Mouse (Mus musculus) kidney, embryonic 16.5 days (tissue): ENCODE measurements around the gene Ypel5. TPM values are rescaled to one million over a fixed set of nuclear protein-coding genes. Genes with fewer than 3 reads are reported as not detected.

Experiments
- ATAC-seq: fragments of 200-750 bp; cut with Nextera tagmentation; 2 replicates; pipeline ENCODE4 v1.8.0; 2017; ENCODE audit warnings: moderate TSS enrichment; ENCODE audit not compliant: low FRiP score, low TSS enrichment
- H3K27ac ChIP-seq: fragments of 300-500 bp; sonication (generic); 2 replicates; pipeline ENCODE4 v1.5.1; 2014; ENCODE audit warnings: low read length
- H3K27me3 ChIP-seq: fragments of 300-500 bp; sonication (generic); 2 replicates; pipeline ENCODE4 v1.6.1; 2014; ENCODE audit warnings: low read length, control low read depth, mixed read lengths; ENCODE audit not compliant: insufficient read depth
- H3K36me3 ChIP-seq: fragments of 300-500 bp; sonication (generic); 2 replicates; pipeline ENCODE4 v1.6.1; 2014; ENCODE audit warnings: low read length, control low read depth, mixed read lengths; ENCODE audit not compliant: insufficient read depth
- H3K4me1 ChIP-seq: fragments of 300-500 bp; sonication (generic); 2 replicates; pipeline ENCODE4 v1.6.1; 2014; ENCODE audit warnings: low read length, control low read depth, mixed read lengths; ENCODE audit not compliant: insufficient read depth
- H3K4me2 ChIP-seq: fragments of 300-500 bp; sonication (generic); replicated peaks from 2 replicates; pipeline ENCODE4 v1.6.1; 2014; ENCODE audit warnings: low read depth, low read length
- H3K4me3 ChIP-seq: fragments of 300-500 bp; sonication (generic); 2 replicates; pipeline ENCODE4 v1.5.1; 2014; ENCODE audit warnings: mild to moderate bottlenecking, low read length
- H3K9ac ChIP-seq: fragments of 300-500 bp; sonication (generic); replicated peaks from 2 replicates; pipeline ENCODE4 v1.6.1; 2014; ENCODE audit warnings: low read length
- H3K9me3 ChIP-seq: fragments of 300-500 bp; sonication (generic); 2 replicates; pipeline ENCODE4 v1.6.1; 2016; ENCODE audit warnings: low read length, control low read depth
- WGBS: fragments of 180-500 bp; shearing (Covaris S2); extraction: QIAGEN DNeasy Blood & Tissue Kit; methylation state at CpG from one replicate; pipeline ENCODE4 v1.1.7; 2014; 5-methylcytosine and 5-hydroxymethylcytosine counted together
- polyA plus RNA-seq: library from polyadenylated mRNA; unstranded; fragments of >200 nt; fragmentation: Nextera tagmentation; extraction: Ambion mirVana; gene quantifications from 2 replicates; pipeline ENCODE4 v1.2.1, GENCODE M21; 2015

Ypel5 gene
- polyA plus RNA-seq, 1 experiment from 2014 or later: 45.9 TPM

DNA sequence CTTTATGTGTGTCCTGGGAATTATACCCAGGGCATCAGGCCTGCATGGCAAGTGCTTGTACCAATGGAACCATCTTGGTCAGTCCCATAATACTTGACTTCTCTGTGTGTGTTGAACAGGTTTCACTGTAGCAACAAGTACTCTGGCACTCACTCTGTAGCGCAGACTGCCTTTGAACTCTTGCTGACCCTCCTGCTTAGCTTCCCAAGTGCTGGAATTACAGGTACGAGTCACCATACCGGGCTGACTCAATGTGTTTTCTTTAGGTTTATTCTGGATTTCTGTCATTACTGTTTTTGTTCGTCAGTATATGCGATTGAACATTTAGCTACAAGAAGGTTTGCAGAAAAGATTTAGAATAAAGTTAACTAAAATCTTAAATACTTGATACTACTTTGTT lies 61.7 kb downstream of the Ypel5 start:
- H3K4me2 ChIP-seq: no peak overlapping the region
- H3K9me3 ChIP-seq: no peaks in the 10 kb centered on the region
- no peak for ATAC-seq
- 75% methylated on average over 5 of the region's 5 CpGs for WGBS
- no peaks in the 10 kb centered on the region for H3K4me1 ChIP-seq
- H3K27me3 ChIP-seq: no peaks in the 10 kb centered on the region
- no peak overlapping the region for H3K27ac ChIP-seq
- H3K36me3 ChIP-seq: no peaks in the 10 kb centered on the region
- no peak overlapping the region for H3K9ac ChIP-seq
- no peak overlapping the region for H3K4me3 ChIP-seq

DNA sequence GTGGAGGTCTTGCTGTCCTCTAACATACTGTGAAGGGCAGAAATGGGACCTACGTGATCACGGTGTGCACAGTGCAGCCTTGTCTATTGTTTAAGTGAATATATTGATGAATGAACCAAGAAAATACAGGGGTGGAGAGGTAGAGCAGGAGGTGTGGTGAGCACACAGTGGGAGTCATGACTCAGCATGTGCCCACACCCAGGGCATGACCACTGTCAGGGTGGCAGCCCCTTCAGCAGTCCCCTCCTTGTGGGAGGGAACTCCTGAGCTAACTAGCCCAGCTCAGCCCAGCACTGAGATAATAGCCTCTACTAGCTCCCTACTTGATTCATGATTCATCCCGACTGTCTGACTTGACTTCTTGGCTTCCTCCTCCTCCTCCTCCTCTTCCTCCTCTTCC lies 62.5 kb downstream of the Ypel5 start:
- no peaks in the 10 kb centered on the region for H3K36me3 ChIP-seq
- H3K9me3 ChIP-seq: no peaks in the 10 kb centered on the region
- WGBS: 64% methylated on average over 3 of the region's 3 CpGs
- no peak overlapping the region for H3K4me2 ChIP-seq
- no peak overlapping the region for H3K9ac ChIP-seq
- no peaks in the 10 kb centered on the region for H3K27me3 ChIP-seq
- no peak overlapping the region for H3K4me3 ChIP-seq
- H3K4me1 ChIP-seq: no peaks in the 10 kb centered on the region
- ATAC-seq: no peak
- H3K27ac ChIP-seq: no peak overlapping the region

Other genes starting within 250 kb of the Ypel5 start
- gene Alk, start 231.8 kb upstream of the Ypel5 start, polyA plus RNA-seq: 0.19 and 0.39 TPM in 2 replicates
- 8.4 and 8.8 TPM in 2 replicates for gene Lbh, start 81.9 kb downstream of the Ypel5 start, polyA plus RNA-seq